Mouse (Mus musculus): ENCODE data around the gene Rnf157.

Gene Rnf157

GRCm38 (mm10) chr11:116330211-116330518 is 82.7 kb downstream of the Rnf157 start:
- in situ Hi-C loops (cut with MboI; ENCODE audit: low pct_unique_long_range_greater_than_20kb in 1 of 2, low sequenced_read_pairs in 2 of 2, unreplicated experiment in 1 of 2) = no loop called here

GRCm38 (mm10) chr11:116329314-116330210 is 83.3 kb downstream of the Rnf157 start:
- in situ Hi-C loops (cut with MboI; ENCODE audit: low pct_unique_long_range_greater_than_20kb in 1 of 2, low sequenced_read_pairs in 2 of 2, unreplicated experiment in 1 of 2) = no loop called here

GRCm38 (mm10) chr11:116326963-116327603 is 85.7 kb downstream of the Rnf157 start:
- in situ Hi-C loops (cut with MboI; ENCODE audit: low pct_unique_long_range_greater_than_20kb in 1 of 2, low sequenced_read_pairs in 2 of 2, unreplicated experiment in 1 of 2) = no loop called here

- in situ Hi-C loops (cut with MboI; ENCODE audit: low pct_unique_long_range_greater_than_20kb in 1 of 2, low sequenced_read_pairs in 2 of 2, unreplicated experiment in 1 of 2) = loop anchor here (5.0 kb wide), 2 partner anchors 128 to 138 kb away; no protein-coding TSS in a partner anchor
These were observed 93.8 kb downstream of the Rnf157 start for GRCm38 (mm10) chr11:116318719-116319659.

- in situ Hi-C loops (cut with MboI; ENCODE audit: low pct_unique_long_range_greater_than_20kb in 1 of 2, low sequenced_read_pairs in 2 of 2, unreplicated experiment in 1 of 2) = no loop called here
These were observed 100.5 kb downstream of the Rnf157 start for GRCm38 (mm10) chr11:116312359-116312758.

GRCm38 (mm10) chr11:116311169-116311568 is 101.7 kb downstream of the Rnf157 start:
- in situ Hi-C loops (cut with MboI; ENCODE audit: low pct_unique_long_range_greater_than_20kb in 1 of 2, low sequenced_read_pairs in 2 of 2, unreplicated experiment in 1 of 2) = no loop called here

- in situ Hi-C loops (cut with MboI; ENCODE audit: low pct_unique_long_range_greater_than_20kb in 1 of 2, low sequenced_read_pairs in 2 of 2, unreplicated experiment in 1 of 2) = loop anchor here in 1 of 2 experiments (5.0 kb wide), 1 partner anchor 87 kb away; no protein-coding TSS in a partner anchor
These were observed 103.2 kb downstream of the Rnf157 start for GRCm38 (mm10) chr11:116309601-116310000.

GRCm38 (mm10) chr11:116307762-116308531 is 104.9 kb downstream of the Rnf157 start:
- in situ Hi-C loops (cut with MboI; ENCODE audit: low pct_unique_long_range_greater_than_20kb in 1 of 2, low sequenced_read_pairs in 2 of 2, unreplicated experiment in 1 of 2) = loop anchor here in 1 of 2 experiments (5.0 kb wide), 1 partner anchor 86 kb away; no protein-coding TSS in a partner anchor

- in situ Hi-C loops (cut with MboI; ENCODE audit: low pct_unique_long_range_greater_than_20kb in 1 of 2, low sequenced_read_pairs in 2 of 2, unreplicated experiment in 1 of 2) = loop anchor here in 1 of 2 experiments (5.0 kb wide), 1 partner anchor 85 kb away; no protein-coding TSS in a partner anchor
These were observed 105.7 kb downstream of the Rnf157 start, which contains the start of gene Exoc7 for GRCm38 (mm10) chr11:116307019-116307725. Gene Exoc7 (minus strand): TSS chr11:116307233.

- in situ Hi-C loops (cut with MboI; ENCODE audit: low pct_unique_long_range_greater_than_20kb in 1 of 2, low sequenced_read_pairs in 2 of 2, unreplicated experiment in 1 of 2) = loop anchor here in 1 of 2 experiments (5.0 kb wide), 1 partner anchor 84 kb away; no protein-coding TSS in a partner anchor
These were observed 106.5 kb downstream of the Rnf157 start for GRCm38 (mm10) chr11:116306126-116306982.

- in situ Hi-C loops (cut with MboI; ENCODE audit: low pct_unique_long_range_greater_than_20kb in 1 of 2, low sequenced_read_pairs in 2 of 2, unreplicated experiment in 1 of 2) = loop anchor here in 1 of 2 experiments (5.0 kb wide), 1 partner anchor 83 kb away; no protein-coding TSS in a partner anchor
These were observed 107.4 kb downstream of the Rnf157 start for GRCm38 (mm10) chr11:116305423-116305822.

GRCm38 (mm10) chr11:116298621-116299020 is 114.2 kb downstream of the Rnf157 start:
- in situ Hi-C loops (cut with MboI; ENCODE audit: low pct_unique_long_range_greater_than_20kb in 1 of 2, low sequenced_read_pairs in 2 of 2, unreplicated experiment in 1 of 2) = loop anchor here in 1 of 2 experiments (5.0 kb wide), 1 partner anchor 76 kb away; no protein-coding TSS in a partner anchor

- in situ Hi-C loops (cut with MboI; ENCODE audit: low pct_unique_long_range_greater_than_20kb in 1 of 2, low sequenced_read_pairs in 2 of 2, unreplicated experiment in 1 of 2) = loop anchor here in 1 of 2 experiments (5.0 kb wide), 1 partner anchor 76 kb away; no protein-coding TSS in a partner anchor
These were observed 114.6 kb downstream of the Rnf157 start for GRCm38 (mm10) chr11:116298221-116298620.

GRCm38 (mm10) chr11:116297017-116297416 is 115.8 kb downstream of the Rnf157 start:
- in situ Hi-C loops (cut with MboI; ENCODE audit: low pct_unique_long_range_greater_than_20kb in 1 of 2, low sequenced_read_pairs in 2 of 2, unreplicated experiment in 1 of 2) = loop anchor here in 1 of 2 experiments (5.0 kb wide), 1 partner anchor 75 kb away; no protein-coding TSS in a partner anchor

- in situ Hi-C loops (cut with MboI; ENCODE audit: low pct_unique_long_range_greater_than_20kb in 1 of 2, low sequenced_read_pairs in 2 of 2, unreplicated experiment in 1 of 2) = loop anchor here in 1 of 2 experiments (5.0 kb wide), 1 partner anchor 74 kb away; no protein-coding TSS in a partner anchor
These were observed 116.6 kb downstream of the Rnf157 start for GRCm38 (mm10) chr11:116296191-116296734.
